Mouse (Mus musculus) gastrocnemius, postnatal 14 days (tissue): ENCODE data around the gene Erv3. TPM values are rescaled to one million over a fixed set of nuclear protein-coding genes. Genes with fewer than 3 reads are reported as not detected.

ENCODE experiments used
- DNase-seq: peaks from one replicate; pipeline ENCODE4 v3.0.0; 2021; ENCODE audit warnings: mixed read lengths
- intact Hi-C: fragments of 180-260 bp; cut with DNase I; formaldehyde crosslinking; loops from one replicate; pipeline ENCODE4 v1.15.1; 2025; ENCODE audit warnings: low total_unique reads
- long read RNA-seq, 2 experiments: library from polyadenylated mRNA; stranded (forward); transcript quantifications; one replicate each; pipeline ENCODE4 v2.0.0; 2021
- total RNA-seq, 2 experiments: library from RNA; stranded (reverse); gene quantifications; 2 replicates each; pipeline ENCODE4 v1.2.3; 2021

Erv3 gene
- total RNA-seq: not detected
- long read RNA-seq, experiment 1: 0 reads
- long read RNA-seq, experiment 2: 0 reads

- intact Hi-C loops: no loop called here
- DNase-seq: no peak
Measured at GRCm38 (mm10) chr2:131859721-131860120, at the start of gene Erv3. Erv3 (minus strand) TSS chr2:131859747.

GRCm38 (mm10) chr2:131908906-131909305 is 49.4 kb upstream of the Erv3 start:
- no peak for DNase-seq
- intact Hi-C loops: no loop called here

GRCm38 (mm10) chr2:131908351-131908861 is 48.9 kb upstream of the Erv3 start:
- intact Hi-C loops: no loop called here
- DNase-seq: no peak

- intact Hi-C loops: no loop called here
- DNase-seq: no peak
Measured at GRCm38 (mm10) chr2:131907311-131907710, 47.8 kb upstream of the Erv3 start.

GRCm38 (mm10) chr2:131906846-131907245 is 47.3 kb upstream of the Erv3 start:
- peak; percentile 54 for DNase-seq

GRCm38 (mm10) chr2:131906266-131906665 is 46.7 kb upstream of the Erv3 start:
- intact Hi-C loops: no loop called here
- no peak for DNase-seq

More at GRCm38 (mm10) chr2:131906846-131907245, 47.3 kb upstream of the Erv3 start:
- intact Hi-C loops: no loop called here

- intact Hi-C loops: no loop called here
Measured at GRCm38 (mm10) chr2:131905776-131906175, 46.2 kb upstream of the Erv3 start.

GRCm38 (mm10) chr2:131905025-131905424 is 45.5 kb upstream of the Erv3 start:
- intact Hi-C loops: no loop called here
- DNase-seq: no peak

More at GRCm38 (mm10) chr2:131905776-131906175, 46.2 kb upstream of the Erv3 start:
- no peak for DNase-seq

GRCm38 (mm10) chr2:131902867-131903266 is 43.3 kb upstream of the Erv3 start:
- DNase-seq: peak; percentile 52
- intact Hi-C loops: no loop called here

- intact Hi-C loops: no loop called here
- no peak for DNase-seq
Measured at GRCm38 (mm10) chr2:131902423-131902822, 42.9 kb upstream of the Erv3 start.

GRCm38 (mm10) chr2:131897336-131898109 is 38.0 kb upstream of the Erv3 start:
- DNase-seq: no peak
- intact Hi-C loops: no loop called here

- DNase-seq: no peak
- intact Hi-C loops: no loop called here
Measured at GRCm38 (mm10) chr2:131896011-131896410, 36.5 kb upstream of the Erv3 start.

- no peak for DNase-seq
- intact Hi-C loops: no loop called here
Measured at GRCm38 (mm10) chr2:131895106-131895505, 35.6 kb upstream of the Erv3 start.

- intact Hi-C loops: no loop called here
Measured at GRCm38 (mm10) chr2:131892534-131892933, 33.0 kb upstream of the Erv3 start.

GRCm38 (mm10) chr2:131888233-131888632 is 28.7 kb upstream of the Erv3 start:
- DNase-seq: no peak
- intact Hi-C loops: no loop called here

More at GRCm38 (mm10) chr2:131892534-131892933, 33.0 kb upstream of the Erv3 start:
- peak; percentile 23 for DNase-seq

GRCm38 (mm10) chr2:131886503-131887160 is 27.1 kb upstream of the Erv3 start:
- intact Hi-C loops: no loop called here
- DNase-seq: no peak

- intact Hi-C loops: no loop called here
- DNase-seq: no peak
Measured at GRCm38 (mm10) chr2:131883136-131883535, 23.6 kb upstream of the Erv3 start.

- no peak for DNase-seq
- intact Hi-C loops: no loop called here
Measured at GRCm38 (mm10) chr2:131881766-131882165, 22.2 kb upstream of the Erv3 start.

GRCm38 (mm10) chr2:131876551-131877265 is 17.2 kb upstream of the Erv3 start:
- intact Hi-C loops: no loop called here
- DNase-seq: no peak

GRCm38 (mm10) chr2:131873376-131873775 is 13.8 kb upstream of the Erv3 start:
- intact Hi-C loops: no loop called here
- no peak for DNase-seq
